Mouse (Mus musculus) MEL (cell line): ENCODE measurements at regions not wholly inside any gene's neighbourhood (a gene's known extent, or its start where the extent isn't known, plus 50 kb on each side); places are given as distances from the start of the nearest gene placed in this dataset.

ENCODE experiments used
- DNase-seq: peaks from one replicate; pipeline ENCODE4 v3.0.0; 2011; ENCODE audit warnings: low read depth, low spot score
- H3K27ac ChIP-seq: 2 replicates; pipeline ENCODE4 v1.5.1; 2012; ENCODE audit warnings: low read depth, mild to moderate bottlenecking, control low read depth, low read length, moderate library complexity; ENCODE audit not compliant: control insufficient read depth
- H3K27me3 ChIP-seq, 2 experiments: fragments of 150-350 bp in 1 of 2; sonication (generic) in 1 of 2; 2 replicates each; pipeline ENCODE4 v1.6.1; 2012; ENCODE audit warnings: low read length in 2 of 2, mild to moderate bottlenecking in 2 of 2, improper control_type of control experiment in 1 of 2, moderate library complexity in 1 of 2; ENCODE audit not compliant: insufficient read depth in 2 of 2, control insufficient read depth in 1 of 2
- H3K36me3 ChIP-seq, 2 experiments: 2 replicates each; pipeline ENCODE4 v1.6.1; 2012 to 2014; ENCODE audit warnings: low read length in 2 of 2, improper control_type of control experiment in 1 of 2, inconsistent platforms in 1 of 2, mild to moderate bottlenecking in 1 of 2; ENCODE audit not compliant: insufficient read depth in 2 of 2, control insufficient read depth in 1 of 2
- H3K4me1 ChIP-seq, 2 experiments: fragments of 150-350 bp in 1 of 2; sonication (generic) in 1 of 2; 2 replicates each; pipeline ENCODE4 v1.6.1; 2012; ENCODE audit warnings: low read length in 2 of 2, improper control_type of control experiment in 1 of 2, mild to moderate bottlenecking in 1 of 2; ENCODE audit not compliant: insufficient read depth in 2 of 2, control insufficient read depth in 1 of 2
- H3K4me3 ChIP-seq, 2 experiments: fragments of 150-350 bp in 1 of 2; sonication (generic) in 1 of 2; 2 replicates each; pipeline ENCODE4 v1.5.1; 2012; ENCODE audit warnings: low read depth in 2 of 2, low read length in 2 of 2, mild to moderate bottlenecking in 2 of 2, moderate library complexity in 2 of 2, control low read depth in 1 of 2, improper control_type of control experiment in 1 of 2; ENCODE audit not compliant: control insufficient read depth in 1 of 2, insufficient read depth in 1 of 2
- H3K79me2 ChIP-seq: 2 replicates; pipeline ENCODE4 v1.6.1; 2012; ENCODE audit warnings: mild to moderate bottlenecking, low read length, moderate library complexity; ENCODE audit not compliant: control insufficient read depth, poor library complexity, insufficient read depth
- H3K9ac ChIP-seq: 2 replicates; pipeline ENCODE4 v1.6.1; 2012; ENCODE audit warnings: low read depth, mild to moderate bottlenecking, control low read depth, low read length, moderate library complexity; ENCODE audit not compliant: control insufficient read depth, poor library complexity, severe bottlenecking
- H3K9me3 ChIP-seq: fragments of 150-350 bp; sonication (generic); replicated peaks from 2 replicates; pipeline ENCODE4 v1.6.1; 2012; ENCODE audit warnings: mild to moderate bottlenecking, low read length, improper control_type of control experiment, moderate library complexity; ENCODE audit not compliant: insufficient read depth
- CHD2 ChIP-seq: IDR thresholded peaks from 2 replicates; pipeline ENCODE4 v1.6.1; 2011; ENCODE audit warnings: low read length, improper control_type of control experiment
- E2F4 ChIP-seq: IDR thresholded peaks from 2 replicates; pipeline ENCODE4 v1.6.1; 2011; ENCODE audit warnings: low read depth, low read length, improper control_type of control experiment, borderline replicate concordance
- ELF1 ChIP-seq: IDR thresholded peaks from 2 replicates; pipeline ENCODE4 v1.6.1; 2014; ENCODE audit warnings: low read depth, mild to moderate bottlenecking, inconsistent platforms, low read length, improper control_type of control experiment, moderate library complexity
- EP300 ChIP-seq, 2 experiments: IDR thresholded peaks; 2 replicates each; pipeline ENCODE4 v1.6.1; 2011; ENCODE audit warnings: improper control_type of control experiment in 2 of 2, low read length in 2 of 2, low read depth in 1 of 2, mild to moderate bottlenecking in 1 of 2
- GATA1 ChIP-seq: IDR thresholded peaks from 2 replicates; pipeline ENCODE4 v1.6.1; 2011; ENCODE audit warnings: low read depth, low read length, improper control_type of control experiment
- MAFK ChIP-seq: IDR thresholded peaks from 2 replicates; pipeline ENCODE4 v1.6.1; 2011; ENCODE audit warnings: low read depth, mild to moderate bottlenecking, low read length, improper control_type of control experiment, borderline replicate concordance
- MAX ChIP-seq: IDR thresholded peaks from 2 replicates; pipeline ENCODE4 v1.6.1; 2011; ENCODE audit warnings: low read length, improper control_type of control experiment
- MXI1 ChIP-seq: IDR thresholded peaks from 2 replicates; pipeline ENCODE4 v1.6.1; 2011; ENCODE audit warnings: mild to moderate bottlenecking, low read depth, low read length, improper control_type of control experiment
- MYB ChIP-seq: IDR thresholded peaks from 2 replicates; pipeline ENCODE4 v1.6.1; 2011; ENCODE audit warnings: mild to moderate bottlenecking, low read depth, low read length, improper control_type of control experiment
- NRF1 ChIP-seq: IDR thresholded peaks from 2 replicates; pipeline ENCODE4 v1.6.1; 2014; ENCODE audit warnings: low read depth, mild to moderate bottlenecking, inconsistent platforms, low read length, improper control_type of control experiment, moderate library complexity; ENCODE audit not compliant: poor library complexity, insufficient read depth, severe bottlenecking
- POLR2A ChIP-seq, 2 experiments: IDR thresholded peaks; 2 replicates each; pipeline ENCODE4 v1.6.1; 2011 to 2012; ENCODE audit warnings: low read length in 2 of 2, mild to moderate bottlenecking in 2 of 2, control low read depth in 1 of 2, improper control_type of control experiment in 1 of 2, low read depth in 1 of 2, moderate library complexity in 1 of 2; ENCODE audit not compliant: control insufficient read depth in 1 of 2, insufficient read depth in 1 of 2, poor library complexity in 1 of 2
- POLR2AphosphoS2 ChIP-seq: IDR thresholded peaks from 2 replicates; pipeline ENCODE4 v1.6.1; 2011; ENCODE audit warnings: low read length, improper control_type of control experiment
- POLR2AphosphoS5 ChIP-seq: IDR thresholded peaks from 2 replicates; pipeline ENCODE4 v1.6.1; 2012; ENCODE audit warnings: low read depth, borderline replicate concordance, mild to moderate bottlenecking, inconsistent platforms, low read length, moderate library complexity, mixed read lengths
- SIN3A ChIP-seq: IDR thresholded peaks from 2 replicates; pipeline ENCODE4 v1.6.1; 2012; ENCODE audit warnings: low read length, improper control_type of control experiment, inconsistent platforms
- SMC3 ChIP-seq: IDR thresholded peaks from 2 replicates; pipeline ENCODE4 v1.6.1; 2011; ENCODE audit warnings: low read depth, low read length, improper control_type of control experiment
- TAL1 ChIP-seq: IDR thresholded peaks from 2 replicates; pipeline ENCODE4 v1.6.1; 2012; ENCODE audit warnings: mild to moderate bottlenecking, inconsistent platforms, low read length, moderate library complexity, mixed read lengths
- TBP ChIP-seq: IDR thresholded peaks from 2 replicates; pipeline ENCODE4 v1.8.0; 2011; ENCODE audit warnings: low read depth, low read length, improper control_type of control experiment
- TCF12 ChIP-seq: IDR thresholded peaks from 2 replicates; pipeline ENCODE4 v1.6.1; 2014; ENCODE audit warnings: low read depth, mild to moderate bottlenecking, inconsistent platforms, low read length, improper control_type of control experiment, moderate library complexity
- ZC3H11A ChIP-seq: IDR thresholded peaks from 2 replicates; pipeline ENCODE4 v1.6.1; 2012; ENCODE audit warnings: low read depth, mild to moderate bottlenecking, inconsistent platforms, low read length, improper control_type of control experiment

- Histone ChIP-seq H3K36me3 (peaks cover 0 to 8% of the 10 kb centered on the region in 2 experiments; a peak in 2 of 4 replicates), H3K27ac (no peak overlapping the region), H3K27me3 (no peaks in the 10 kb centered on the region), H3K4me1 (peaks cover 6 to 8% of the 10 kb centered on the region in 2 experiments), H3K4me3 (no peak overlapping the region), H3K9me3 (no peaks in the 10 kb centered on the region), H3K79me2 (no peaks in the 10 kb centered on the region), H3K9ac (no peak overlapping the region)
- TF ChIP-seq POLR2AphosphoS5 (no peak), MAFK (no peak)
- DNase-seq: no peak
These were observed 234.8 kb upstream of the Rpl38 start for GRCm38 (mm10) chr11:114433561-114433960.

GRCm38 (mm10) chr11:114425447-114425846, 242.9 kb upstream of the Rpl38 start:
- H3K27ac ChIP-seq: no peak overlapping the region
- H3K36me3 ChIP-seq: no peaks in the 10 kb centered on the region
- no peak overlapping the region for H3K4me3 ChIP-seq
- H3K79me2 ChIP-seq: no peaks in the 10 kb centered on the region
- no peaks in the 10 kb centered on the region for H3K4me1 ChIP-seq
- DNase-seq: no peak
- no peaks in the 10 kb centered on the region for H3K27me3 ChIP-seq
- no peak overlapping the region for H3K9ac ChIP-seq
- TF ChIP-seq TCF12 (no peak), SMC3 (no peak), POLR2A (IDR thresholded peaks at IDR 0.05; ENCODE audit: control insufficient read depth in 1 of 2, insufficient read depth in 1 of 2, low read depth in 1 of 2, low read length in 2 of 2, poor library complexity in 1 of 2) (no peak), SIN3A (no peak), TAL1 (no peak), EP300 (IDR thresholded peaks at IDR 0.05; ENCODE audit: low read depth in 1 of 2, low read length in 2 of 2) (no peak), ELF1 (no peak), TBP (no peak), POLR2AphosphoS2 (no peak), NRF1 (no peak), POLR2AphosphoS5 (no peak), CHD2 (no peak), E2F4 (no peak), MXI1 (no peak), ZC3H11A (no peak), MYB (no peak), MAX (no peak), GATA1 (no peak)
- no peaks in the 10 kb centered on the region for H3K9me3 ChIP-seq
